Mouse (Mus musculus): ENCODE results near the gene Abi3.

The Abi3 gene

DNA sequence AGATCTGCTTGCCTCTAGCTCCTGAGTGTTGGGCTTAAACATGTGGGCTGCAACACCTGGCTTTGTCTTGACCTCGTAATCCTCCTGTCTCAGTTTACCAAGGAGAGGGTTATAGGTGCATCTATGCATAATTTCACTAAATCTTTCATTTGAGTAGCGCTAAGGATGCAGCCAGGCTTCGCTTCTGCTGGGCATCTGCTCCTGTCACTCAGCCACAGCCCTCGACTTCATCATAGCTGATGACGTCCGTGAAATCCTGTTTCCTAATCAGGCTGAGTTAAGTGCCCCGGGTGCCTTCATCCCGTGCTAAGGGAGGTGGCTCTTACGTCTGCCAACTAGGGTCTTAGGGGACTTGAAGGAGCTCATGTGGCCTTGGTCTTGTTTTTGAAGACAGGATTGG lies 58.3 kb downstream of the Abi3 start:
- no peak for DNase-seq (ENCODE audit: low spot score)

DNA sequence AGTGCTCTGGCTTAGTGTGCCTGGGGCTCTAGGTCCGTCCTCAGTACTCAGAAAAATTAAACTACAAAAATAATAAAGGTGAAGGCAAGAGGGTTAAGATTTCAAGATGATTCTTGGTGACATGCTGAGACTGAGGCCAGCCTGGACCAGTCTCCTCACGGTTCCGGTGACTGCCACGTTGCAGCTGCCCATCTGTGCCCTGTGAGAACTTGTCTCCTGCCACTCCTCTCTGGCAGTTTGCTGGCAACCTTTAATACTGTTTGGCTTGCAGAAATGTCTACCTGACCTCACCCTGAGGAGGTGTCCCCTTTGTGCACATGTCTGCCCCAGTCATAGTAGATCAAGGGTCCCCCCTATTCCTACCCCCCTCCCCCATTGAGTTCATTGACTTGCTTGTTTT lies 58.8 kb downstream of the Abi3 start:
- DNase-seq (ENCODE audit: low spot score), result no peak

DNA sequence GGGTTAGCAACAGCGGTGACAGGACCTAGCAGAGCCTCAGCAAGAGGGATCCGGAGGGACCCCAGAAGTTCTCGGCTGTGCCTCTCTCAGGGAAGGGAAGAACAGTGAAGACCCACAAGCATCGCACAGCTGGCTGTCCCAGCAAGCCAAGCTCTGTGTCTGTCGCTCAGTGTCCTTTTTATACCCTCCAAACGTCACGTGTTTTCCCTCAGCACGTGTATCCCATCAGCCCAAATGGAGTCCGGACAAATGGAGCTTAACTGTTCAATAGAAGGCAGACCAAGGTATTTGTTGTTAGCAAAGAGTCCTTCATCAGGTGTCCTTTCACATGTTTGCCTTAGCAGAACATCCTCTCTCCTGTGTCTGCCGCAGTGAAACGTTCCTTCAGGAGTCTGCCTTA lies 60.7 kb downstream of the Abi3 start:
- DNase-seq (ENCODE audit: low spot score), result no peak

DNA sequence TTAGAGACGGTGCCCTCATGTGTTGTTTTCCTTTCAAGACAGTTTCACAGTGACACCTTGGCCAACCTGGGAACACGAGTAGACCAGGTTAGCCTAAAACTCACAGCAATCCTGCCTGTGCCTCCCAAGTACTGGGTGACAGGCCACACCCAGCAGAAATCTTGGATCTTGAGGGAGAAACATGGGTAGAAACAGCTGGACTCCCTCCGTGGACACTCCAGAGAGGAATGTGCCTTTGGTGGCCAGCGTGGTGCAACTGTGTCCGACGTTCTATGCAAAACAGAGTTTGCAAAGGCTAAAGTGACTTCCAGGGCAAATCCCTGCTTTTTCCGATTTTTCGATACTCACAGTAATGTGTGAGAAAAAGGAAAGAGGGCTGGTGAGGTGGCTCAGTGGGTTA lies 61.8 kb downstream of the Abi3 start:
- no peak for DNase-seq (ENCODE audit: low spot score)

Measured in spleen, adult 12 weeks (tissue).